Mouse (Mus musculus) MEL (cell line): ENCODE data around the gene Ammecr1.

Source experiments
- CTCF ChIP-seq, 3 experiments: IDR thresholded peaks in 2 of 3; conservative IDR thresholded peaks in 1 of 3; 2 replicates each; pipeline ENCODE4 v1.5.1; 2011 to 2012; ENCODE audit warnings: low read length in 3 of 3, low read depth in 2 of 3, mild to moderate bottlenecking in 2 of 3, improper control_type of control experiment in 1 of 3, inconsistent platforms in 1 of 3, mixed read lengths in 1 of 3, moderate library complexity in 1 of 3; ENCODE audit not compliant: control insufficient read depth in 1 of 3, insufficient read depth in 1 of 3, poor library complexity in 1 of 3, severe bottlenecking in 1 of 3
- TCF12 ChIP-seq: IDR thresholded peaks from 2 replicates; pipeline ENCODE4 v1.6.1; 2014; ENCODE audit warnings: low read depth, mild to moderate bottlenecking, inconsistent platforms, low read length, improper control_type of control experiment, moderate library complexity
- ZNF384 ChIP-seq: IDR thresholded peaks from 2 replicates; pipeline ENCODE4 v1.6.1; 2012; ENCODE audit warnings: low read depth, mild to moderate bottlenecking, inconsistent platforms, low read length, improper control_type of control experiment

DNA sequence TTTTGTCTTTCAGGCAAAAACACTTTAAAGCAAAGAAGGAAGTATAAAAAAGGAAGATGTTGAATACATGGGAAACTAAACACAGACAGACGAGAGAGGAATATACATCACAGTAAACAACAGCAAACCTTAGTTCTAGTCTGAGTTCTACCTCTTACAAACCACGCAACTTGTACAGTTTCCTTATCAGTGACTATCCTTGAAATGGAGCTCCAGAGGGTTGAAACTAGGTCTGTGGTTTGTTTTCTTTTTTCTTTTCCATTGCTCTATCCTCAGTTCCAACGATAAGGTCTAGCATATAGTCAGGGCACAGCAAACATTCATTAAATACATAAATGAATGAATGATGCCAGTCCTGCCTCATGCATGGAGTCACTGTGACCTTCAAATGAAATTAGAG is 45.8 kb upstream of the Ammecr1 start:
- TF ChIP-seq ZNF384 (no peak), CTCF (IDR thresholded peaks at IDR 0.05 in 2 of 3, conservative IDR thresholded peaks at IDR 0.05 in 1 of 3; ENCODE audit: control insufficient read depth in 1 of 3, insufficient read depth in 1 of 3, low read depth in 2 of 3, low read length in 3 of 3, poor library complexity in 1 of 3, severe bottlenecking in 1 of 3) (no peak), TCF12 (no peak)
